Mouse (Mus musculus) spleen, adult 2 months (tissue): Measurements from ENCODE around the gene Ppfibp1. TPM values are rescaled to one million over a fixed set of nuclear protein-coding genes. Genes with fewer than 3 reads are reported as not detected.

ENCODE experiments used
- DNase-seq, 2 experiments: peaks; one replicate each; pipeline versions ENCODE4 v3.0.0 to v3.0.0-alpha.2; 2012 to 2021; ENCODE audit warnings: low spot score in 2 of 2, low read depth in 1 of 2
- H3K27ac ChIP-seq: fragments of 200-500 bp; 2 replicates; pipeline ENCODE4 v1.5.1; 2012; ENCODE audit warnings: low read length, inconsistent platforms; ENCODE audit not compliant: insufficient read depth
- H3K27me3 ChIP-seq: fragments of 200-500 bp; 2 replicates; pipeline ENCODE4 v1.6.1; 2012; ENCODE audit warnings: mild to moderate bottlenecking, moderate library complexity, low read length, inconsistent platforms; ENCODE audit not compliant: control insufficient read depth, insufficient read depth
- H3K36me3 ChIP-seq: fragments of 200-500 bp; 2 replicates; pipeline ENCODE4 v1.6.1; 2012; ENCODE audit warnings: mild to moderate bottlenecking, low read length, inconsistent platforms; ENCODE audit not compliant: control insufficient read depth, insufficient read depth
- H3K4me1 ChIP-seq: fragments of 200-500 bp; 2 replicates; pipeline ENCODE4 v1.6.1; 2011; ENCODE audit warnings: inconsistent platforms; ENCODE audit not compliant: control insufficient read depth, insufficient read depth, insufficient read length
- H3K4me3 ChIP-seq: fragments of 200-500 bp; 2 replicates; pipeline ENCODE4 v1.5.1; 2011; ENCODE audit warnings: mild to moderate bottlenecking, inconsistent platforms; ENCODE audit not compliant: insufficient read depth, insufficient read length; ENCODE audit errors: extremely low read depth
- CTCF ChIP-seq: fragments of 200-500 bp; IDR thresholded peaks from 2 replicates; pipeline ENCODE4 v1.5.1; 2011; ENCODE audit warnings: mild to moderate bottlenecking, inconsistent platforms; ENCODE audit not compliant: insufficient read depth, insufficient read length, insufficient replicate concordance; ENCODE audit errors: extremely low read depth
- POLR2A ChIP-seq: fragments of 200-500 bp; IDR thresholded peaks from 2 replicates; pipeline ENCODE4 v1.6.1; 2011; ENCODE audit warnings: low read depth, low read length, inconsistent platforms
- WGBS: fragments of 180-500 bp; shearing (Covaris S2); methylation state at CpG from one replicate; pipeline ENCODE4 v1.1.7; 2018; 5-methylcytosine and 5-hydroxymethylcytosine counted together
- polyA plus RNA-seq: library from polyadenylated mRNA; depleted of rRNA; stranded (reverse); fragments of >200 nt; gene quantifications from 2 replicates; pipeline ENCODE4 v1.2.3, GENCODE M21; 2012

Gene Ppfibp1
- polyA plus RNA-seq, 1 experiment = 5.3 TPM

DNA sequence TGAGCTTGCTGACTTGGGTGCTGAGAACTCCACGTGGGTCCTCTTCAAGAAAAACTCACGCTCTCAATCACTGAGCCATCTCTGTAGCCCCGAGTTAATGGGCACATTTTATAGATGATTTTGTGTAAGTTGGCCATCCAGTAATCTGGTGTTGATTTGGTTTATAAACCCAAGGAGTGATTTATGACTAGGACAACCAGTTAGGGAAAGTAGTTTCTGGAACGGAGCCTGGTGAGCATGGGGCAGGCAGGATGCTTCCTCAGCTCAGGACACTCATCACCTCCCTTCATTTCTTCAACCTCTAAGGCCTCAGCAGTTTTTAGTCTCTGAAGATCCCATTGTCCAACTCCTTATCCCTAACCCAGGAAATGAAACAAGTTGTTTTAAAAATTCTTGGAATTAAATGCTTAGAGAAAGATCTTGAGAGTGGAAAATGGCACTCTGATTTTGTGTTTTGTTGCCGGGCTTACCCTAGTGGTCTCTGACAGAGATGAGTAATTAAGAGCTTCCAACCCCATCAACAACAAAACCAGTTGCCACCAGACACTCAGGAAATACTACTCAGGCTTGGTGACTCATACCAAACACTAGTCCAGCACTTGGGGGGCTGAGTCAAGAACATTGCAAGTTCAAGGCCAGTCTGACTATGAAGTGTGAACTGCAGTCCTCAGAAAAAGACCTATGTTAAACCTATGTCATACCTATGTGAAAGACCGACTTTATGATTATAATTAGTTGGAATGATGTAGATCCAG is 75.3 kb downstream of the Ppfibp1 start:
- TF ChIP-seq CTCF (no peak), POLR2A (no peak)
- Histone ChIP-seq H3K27me3 (no peaks in the 10 kb centered on the region), H3K27ac (no peak overlapping the region), H3K4me3 (no peak overlapping the region), H3K36me3 (no peaks in the 10 kb centered on the region), H3K4me1 (no peaks in the 10 kb centered on the region)
- 91% methylated on average over 6 of the region's 6 CpGs for WGBS
- DNase-seq = no peak

DNA sequence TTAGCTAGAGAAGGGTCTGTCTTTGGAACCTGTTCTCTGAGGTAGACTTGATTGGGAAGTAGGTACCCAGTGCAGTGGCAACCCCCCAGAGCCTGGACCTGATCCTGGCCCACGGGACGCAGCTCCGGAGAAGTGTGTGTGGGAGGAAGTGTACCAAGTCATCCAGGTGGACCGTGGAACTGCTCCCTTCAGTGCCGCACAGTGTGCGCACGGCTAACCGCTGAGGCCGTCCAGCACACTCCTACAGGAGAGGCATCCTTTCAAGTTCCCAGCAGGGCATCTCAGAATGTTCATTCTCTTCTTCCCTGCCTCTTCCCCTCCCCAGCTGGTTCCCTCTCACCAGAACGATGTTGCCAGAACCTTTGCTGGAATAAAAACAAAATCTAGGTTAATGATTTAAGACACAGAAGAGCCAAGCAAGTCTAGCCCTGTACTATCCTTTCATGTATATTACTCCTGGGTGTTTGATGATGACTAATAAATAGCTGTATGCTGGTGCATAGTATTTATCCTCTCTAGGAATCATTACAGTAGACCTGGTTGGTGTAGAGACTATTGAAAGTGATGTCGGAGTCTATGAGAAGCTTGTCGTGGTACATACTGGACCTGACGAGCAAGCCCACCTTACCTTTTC is 77.0 kb downstream of the Ppfibp1 start:
- WGBS = 96% methylated on average over 13 of the region's 13 CpGs
- Histone ChIP-seq H3K27ac (no peak overlapping the region), H3K4me1 (no peaks in the 10 kb centered on the region), H3K4me3 (no peak overlapping the region), H3K27me3 (no peaks in the 10 kb centered on the region), H3K36me3 (no peaks in the 10 kb centered on the region)
- DNase-seq = no peak
- TF ChIP-seq POLR2A (no peak), CTCF (no peak)

DNA sequence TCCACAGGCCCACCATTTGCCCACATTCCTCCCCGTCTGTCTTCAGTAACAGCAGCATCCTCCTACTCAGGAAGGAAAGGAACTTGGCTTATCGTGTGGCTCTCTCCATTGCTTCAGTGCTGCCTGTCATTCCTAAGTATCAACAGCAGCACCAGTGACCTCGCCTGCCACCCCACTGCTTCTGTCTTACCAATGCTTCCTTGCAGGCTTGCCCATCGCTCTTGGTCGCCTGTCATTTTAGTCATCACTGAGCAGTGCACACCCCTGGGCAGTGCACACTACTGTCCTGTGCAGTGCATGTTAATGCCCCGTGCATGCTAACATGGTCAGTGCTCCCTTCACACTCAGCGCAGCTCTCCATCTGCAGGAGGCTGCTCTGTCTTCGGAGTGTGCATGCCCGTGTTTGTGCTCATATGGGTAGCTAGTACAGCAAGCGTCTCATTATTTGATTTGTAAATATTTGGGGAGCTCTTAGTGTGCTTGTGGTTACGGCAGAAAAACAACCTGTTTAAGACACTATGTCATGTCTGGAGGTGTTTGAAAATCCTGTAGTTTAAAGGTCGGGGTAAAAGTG is 78.2 kb downstream of the Ppfibp1 start:
- no peak for DNase-seq
- Histone ChIP-seq H3K4me3 (no peak overlapping the region), H3K27me3 (no peaks in the 10 kb centered on the region), H3K4me1 (no peaks in the 10 kb centered on the region), H3K36me3 (no peaks in the 10 kb centered on the region), H3K27ac (no peak overlapping the region)
- WGBS = 83% methylated on average over 12 of the region's 12 CpGs
- TF ChIP-seq POLR2A = no peak
- no peak for TF ChIP-seq CTCF

DNA sequence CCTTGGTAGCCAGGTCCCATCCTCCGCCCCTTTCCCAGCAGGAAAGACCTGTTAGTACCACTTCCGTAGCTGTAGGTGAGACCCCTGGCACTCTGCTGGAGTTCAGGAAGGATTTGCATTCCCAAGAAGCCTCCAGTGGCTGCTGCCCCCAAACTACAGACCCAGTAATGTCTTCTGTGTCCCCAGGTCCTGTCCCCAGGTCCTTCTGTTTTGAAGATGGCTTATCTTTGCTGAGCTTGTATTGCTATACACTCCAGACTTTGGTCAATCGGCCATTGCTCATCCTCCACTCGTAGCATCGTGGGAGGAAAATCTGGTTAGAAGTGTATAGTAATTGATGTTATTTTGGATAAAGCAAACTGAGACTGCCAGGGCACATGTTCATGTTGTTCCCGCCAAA is 79.5 kb downstream of the Ppfibp1 start:
- H3K27ac ChIP-seq = no peak overlapping the region
- H3K4me1 ChIP-seq = no peaks in the 10 kb centered on the region
- no peak for DNase-seq
- WGBS = 91% methylated on average over 6 of the region's 6 CpGs
- H3K36me3 ChIP-seq = no peaks in the 10 kb centered on the region
- H3K4me3 ChIP-seq = no peak overlapping the region
- H3K27me3 ChIP-seq = no peaks in the 10 kb centered on the region
- TF ChIP-seq POLR2A = no peak

DNA sequence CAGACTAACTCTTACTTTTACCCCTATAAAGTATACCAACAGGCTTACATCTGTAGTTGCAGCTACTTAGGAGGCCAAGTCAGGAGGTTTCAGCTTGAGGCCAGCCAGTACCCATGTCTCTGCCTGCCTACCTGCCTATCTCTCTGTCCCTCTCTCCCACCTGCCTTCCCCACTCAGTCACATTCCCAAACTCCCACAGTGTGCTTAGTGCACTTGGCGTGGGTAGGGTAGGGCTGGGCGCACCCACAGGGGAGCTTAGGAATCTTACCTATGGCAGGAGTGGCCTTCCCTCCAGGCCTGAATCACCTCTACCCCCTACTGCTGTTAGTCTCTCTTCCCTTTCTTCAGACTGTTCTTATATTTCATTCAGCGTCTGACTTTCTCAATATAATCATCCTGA is 82.5 kb downstream of the Ppfibp1 start:
- H3K4me3 ChIP-seq = no peak overlapping the region
- no peak for TF ChIP-seq POLR2A
- TF ChIP-seq CTCF = no peak
- DNase-seq = no peak
- H3K4me1 ChIP-seq = no peaks in the 10 kb centered on the region
- H3K36me3 ChIP-seq = no peaks in the 10 kb centered on the region
- H3K27me3 ChIP-seq = no peaks in the 10 kb centered on the region
- WGBS = 92% methylated on average over 3 of the region's 3 CpGs
- no peak overlapping the region for H3K27ac ChIP-seq

GRCm38 (mm10) chr6:146971366-146971765 is 83.1 kb downstream of the Ppfibp1 start:
- H3K4me1 ChIP-seq = no peaks in the 10 kb centered on the region
- DNase-seq = no peak

GRCm38 (mm10) chr6:146972009-146972408 is 83.7 kb downstream of the Ppfibp1 start:
- H3K4me3 ChIP-seq = no peak overlapping the region
- DNase-seq = no peak
- no peaks in the 10 kb centered on the region for H3K36me3 ChIP-seq
- TF ChIP-seq POLR2A (no peak), CTCF (no peak)
- H3K27ac ChIP-seq = no peak overlapping the region
- no peaks in the 10 kb centered on the region for H3K27me3 ChIP-seq
- 92% methylated on average over 6 of the region's 6 CpGs for WGBS
- H3K4me1 ChIP-seq = no peaks in the 10 kb centered on the region

More at GRCm38 (mm10) chr6:146971366-146971765, 83.1 kb downstream of the Ppfibp1 start:
- Histone ChIP-seq H3K27me3 (no peaks in the 10 kb centered on the region), H3K27ac (no peak overlapping the region), H3K4me3 (no peak overlapping the region), H3K36me3 (no peaks in the 10 kb centered on the region)
- TF ChIP-seq POLR2A (no peak), CTCF (no peak)
- 42% methylated on average over 3 of the region's 3 CpGs for WGBS
